Mouse (Mus musculus) heart, postnatal 14 days (tissue): Measurements from ENCODE around the gene Fermt2. TPM values are rescaled to one million over a fixed set of nuclear protein-coding genes. Genes with fewer than 3 reads are reported as not detected.
A peak's percentile ranks its signal among the peaks of the same experiment; 100 is the strongest.

Experiments
- DNase-seq, 2 experiments: peaks; one replicate each; pipeline ENCODE4 v3.0.0; 2021 to 2022
- intact Hi-C: fragments of 180-260 bp; cut with DNase I; formaldehyde crosslinking; loops from one replicate; pipeline ENCODE4 v1.15.1; 2025
- total RNA-seq, 2 experiments: library from RNA; stranded (reverse); gene quantifications; 2 replicates each; pipeline ENCODE4 v1.2.3; 2021

Gene Fermt2
- total RNA-seq, 2 experiments from 2014 or later, result 269 to 291 TPM

GRCm38 (mm10) chr14:45442781-45443560 is 86.9 kb downstream of the Fermt2 start:
- no peak for DNase-seq
- intact Hi-C loops, result no loop called here

- DNase-seq, result no peak
- intact Hi-C loops, result no loop called here
Observed at GRCm38 (mm10) chr14:45441291-45441690, 88.6 kb downstream of the Fermt2 start.

GRCm38 (mm10) chr14:45439387-45439786 is 90.5 kb downstream of the Fermt2 start:
- intact Hi-C loops, result no loop called here
- no peak for DNase-seq

GRCm38 (mm10) chr14:45438931-45439275 is 91.0 kb downstream of the Fermt2 start:
- intact Hi-C loops, result no loop called here
- no peak for DNase-seq

GRCm38 (mm10) chr14:45438250-45438930 is 91.5 kb downstream of the Fermt2 start:
- intact Hi-C loops, result no loop called here
- DNase-seq, result no peak

- no peak for DNase-seq
- intact Hi-C loops, result no loop called here
Observed at GRCm38 (mm10) chr14:45434220-45434619, 95.7 kb downstream of the Fermt2 start.

- DNase-seq, result no peak
Observed at GRCm38 (mm10) chr14:45432003-45432402, 97.9 kb downstream of the Fermt2 start.

GRCm38 (mm10) chr14:45430066-45430842 is 99.7 kb downstream of the Fermt2 start:
- intact Hi-C loops, result no loop called here
- DNase-seq, result no peak

More at GRCm38 (mm10) chr14:45432003-45432402, 97.9 kb downstream of the Fermt2 start:
- intact Hi-C loops, result no loop called here

GRCm38 (mm10) chr14:45423220-45423619 is 106.7 kb downstream of the Fermt2 start:
- intact Hi-C loops, result loop anchor here (1.0 to 5.0 kb wide), 4 partner anchors 117 to 350 kb away; no protein-coding TSS in a partner anchor
- peak in 1 of 2 experiments; percentile 57 for DNase-seq

GRCm38 (mm10) chr14:45422371-45422770 is 107.5 kb downstream of the Fermt2 start:
- no peak for DNase-seq
- intact Hi-C loops, result loop anchor here (2.0 to 5.0 kb wide), 3 partner anchors 178 to 350 kb away; no protein-coding TSS in a partner anchor

GRCm38 (mm10) chr14:45419323-45419722 is 110.6 kb downstream of the Fermt2 start:
- no peak for DNase-seq
- intact Hi-C loops, result no loop called here

GRCm38 (mm10) chr14:45418553-45418952 is 111.4 kb downstream of the Fermt2 start:
- DNase-seq, result no peak
- intact Hi-C loops, result no loop called here

- intact Hi-C loops, result no loop called here
- no peak for DNase-seq
Observed at GRCm38 (mm10) chr14:45416265-45416664, 113.7 kb downstream of the Fermt2 start.

Other genes with a start within 250 kb of the Fermt2 start
- 10 to 100 TPM; 23.2 to 24.7 TPM for gene Ero1l, start 211.3 kb downstream of the Fermt2 start, total RNA-seq
- gene Psmc6, start 200.3 kb downstream of the Fermt2 start, total RNA-seq, result 100 to 1,000 TPM in 1 of 2 experiments, 10 to 100 TPM in 1; 98.5 to 103 TPM
- 10 to 100 TPM; 32.1 to 34.9 TPM for gene Styx, start 179.0 kb downstream of the Fermt2 start, total RNA-seq
- gene Gnpnat1, start 125.2 kb downstream of the Fermt2 start, total RNA-seq, result 10 to 100 TPM; 10.2 to 11.9 TPM
- gene Ddhd1, start 128.0 kb upstream of the Fermt2 start, total RNA-seq, result 10 to 100 TPM; 10.0 to 11.8 TPM